Mouse (Mus musculus) stomach, postnatal 0 days (tissue): ENCODE results near the gene Rwdd2a.

ENCODE experiments used
- CTCF ChIP-seq: IDR thresholded peaks from 2 replicates; pipeline ENCODE4 v1.5.1; 2016; ENCODE audit warnings: antibody characterized with exemption, low read depth, mild to moderate bottlenecking, moderate library complexity
- EP300 ChIP-seq: optimal IDR thresholded peaks from 2 replicates; pipeline ENCODE3; 2016; ENCODE audit warnings: antibody characterized with exemption

DNA sequence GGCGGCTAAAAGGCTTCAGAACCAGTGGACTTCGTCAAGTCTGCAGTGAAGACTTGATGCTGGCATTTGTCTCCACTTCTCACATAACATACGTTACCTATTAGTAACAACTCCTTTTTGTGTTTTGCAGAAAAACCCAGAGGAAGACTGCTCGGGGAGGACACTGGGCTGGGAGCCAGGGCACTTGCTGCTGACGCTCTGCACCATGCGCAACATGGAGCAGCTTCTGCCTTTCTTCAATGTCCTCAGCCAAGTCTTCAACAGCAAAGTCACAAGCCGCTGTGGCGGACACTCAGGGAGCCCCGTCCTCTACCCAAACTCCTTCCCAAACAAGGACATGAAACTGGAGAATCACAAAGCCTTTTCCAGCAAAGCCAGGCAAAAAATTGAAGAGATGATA is 17.9 kb upstream of the Rwdd2a start:
- TF ChIP-seq CTCF (no peak), EP300 (no peak)
